Mouse (Mus musculus): ENCODE data around the gene Gpc6. TPM values are rescaled to one million over a fixed set of nuclear protein-coding genes. Genes with fewer than 3 reads are reported as not detected.
A peak's percentile ranks its signal among the peaks of the same experiment; 100 is the strongest.

Gpc6 gene
- total RNA-seq (2021) = 10 to 100 TPM; 12.4 to 14.7 TPM
- long read RNA-seq, experiment 1, partial matches to known transcripts = 0 of 1 reads
- long read RNA-seq, experiment 1, other reads (novel, unspliced or antisense) = 1 of 1 reads
- long read RNA-seq, experiment 2 = 0 reads

DNA sequence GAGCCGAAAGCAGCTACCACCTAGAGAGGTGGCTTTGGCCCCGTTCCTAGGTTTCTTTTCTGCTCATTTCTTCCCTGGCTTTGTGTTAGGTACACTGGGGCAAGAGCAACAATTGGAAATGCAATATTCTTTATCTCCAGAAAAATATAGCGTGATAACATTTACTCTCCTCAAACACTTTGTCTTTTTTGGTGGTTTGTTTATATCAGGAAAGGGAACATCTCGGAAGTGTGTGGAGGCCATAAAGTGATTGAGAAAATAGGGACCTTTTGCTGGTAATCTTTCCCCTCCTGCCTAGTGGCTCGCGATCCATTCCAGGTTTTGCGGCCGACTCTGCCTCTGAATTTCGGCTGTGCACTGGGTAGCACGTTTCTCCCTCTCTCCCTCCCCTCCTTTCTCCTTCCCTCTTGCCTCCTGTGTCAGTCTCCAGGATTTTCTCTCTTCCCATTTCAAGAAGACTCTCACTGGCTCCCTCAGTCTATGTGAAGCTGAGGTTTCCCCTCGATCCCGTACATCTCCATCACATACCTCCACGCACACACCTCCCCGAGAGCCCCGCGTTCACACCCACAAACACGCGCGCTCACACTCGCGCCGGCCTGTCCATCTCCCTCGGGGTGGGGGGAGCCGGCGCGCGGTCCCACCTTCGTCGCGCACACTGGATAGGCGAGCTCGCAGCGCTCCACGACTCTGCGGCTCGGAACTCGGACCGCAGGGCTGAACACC is at the start of gene Gpc6:
Gene Gpc6, plus strand, starts transcription at position 440 of the 726 bp plus-strand sequence.
- peak; percentile 86 to 88 for DNase-seq

DNA sequence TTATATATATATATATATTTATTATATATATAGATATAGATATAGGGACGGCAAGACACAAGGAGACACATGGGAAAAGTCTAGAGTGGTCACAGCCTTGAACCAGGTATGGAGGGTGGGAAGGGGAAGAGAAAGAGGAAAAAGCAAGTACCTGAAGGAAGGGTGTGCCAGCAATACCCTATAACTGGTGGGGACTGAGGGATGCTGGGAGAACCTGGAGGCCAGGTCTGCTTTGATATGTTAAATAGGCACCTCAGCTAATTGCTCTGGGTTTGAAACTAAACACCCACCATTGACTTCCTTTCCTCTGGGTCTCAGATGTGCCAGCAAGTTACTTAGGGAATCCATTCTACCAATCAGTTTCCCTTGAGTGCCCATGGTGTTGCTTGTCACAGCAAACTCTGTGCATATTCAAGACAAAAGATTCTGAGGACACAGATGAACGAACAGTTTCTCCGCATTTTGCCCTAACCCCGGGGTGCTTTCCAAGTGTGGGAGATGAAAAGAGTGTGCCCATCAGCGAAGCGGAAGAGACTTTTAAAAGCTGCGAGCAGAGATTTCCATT is 42.6 kb upstream of the Gpc6 start:
- no peak for DNase-seq

DNA sequence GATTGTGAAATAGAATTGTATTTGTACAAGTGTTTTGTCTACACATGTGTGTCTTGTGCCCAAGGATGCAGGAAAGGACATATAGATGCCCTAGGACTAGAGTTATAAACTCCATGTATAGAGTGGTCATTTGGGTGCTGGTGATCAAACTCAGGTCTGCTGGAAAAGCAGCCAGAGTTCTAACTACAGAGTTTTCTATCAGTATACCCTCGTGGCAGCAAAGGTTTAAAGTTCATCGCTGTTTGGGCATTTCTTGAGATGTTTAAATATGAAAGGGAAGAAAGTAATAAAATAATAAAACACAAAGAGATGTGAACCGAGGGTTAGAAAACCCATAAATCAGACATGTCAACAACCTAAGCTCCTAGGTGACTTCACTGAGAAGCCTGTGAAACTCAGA is 30.8 kb upstream of the Gpc6 start:
- no peak for DNase-seq

DNA sequence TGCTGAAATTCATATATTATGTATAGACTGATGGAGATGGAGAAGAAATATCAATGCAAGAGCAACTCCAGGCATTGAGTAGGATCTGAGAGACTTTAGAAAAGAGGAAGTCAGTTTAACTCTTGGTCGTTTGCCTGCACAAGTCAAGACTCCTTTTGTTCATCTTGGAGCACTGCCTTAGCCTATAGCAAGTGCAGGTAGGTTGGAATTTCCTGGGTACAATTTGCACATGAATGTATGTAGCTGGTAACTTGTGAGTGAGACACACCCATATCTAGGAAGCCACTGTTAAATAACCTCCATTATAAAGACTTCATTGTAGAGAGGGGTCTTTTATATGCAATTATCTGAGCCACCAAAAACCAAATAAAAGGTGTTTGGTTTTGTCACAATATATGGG is 27.1 kb upstream of the Gpc6 start:
- no peak for DNase-seq

DNA sequence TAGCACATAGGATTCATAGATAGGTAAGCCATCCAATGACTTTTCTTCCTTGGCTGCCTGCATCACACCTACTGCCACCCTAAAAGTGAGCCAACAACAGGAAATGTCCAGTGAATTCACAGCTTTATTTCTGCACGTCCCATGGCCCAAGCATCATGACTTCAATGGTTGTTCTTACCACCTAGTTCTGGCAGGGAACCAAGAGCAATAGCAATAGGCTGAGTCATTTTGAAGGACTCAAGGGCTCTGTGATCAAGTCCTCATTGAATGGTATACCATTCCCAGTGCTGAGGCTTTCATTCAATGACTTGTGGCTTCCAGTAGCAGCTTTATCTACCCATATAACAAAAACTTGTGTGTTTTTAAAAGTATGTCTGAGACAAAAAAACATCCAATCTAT is 13.3 kb upstream of the Gpc6 start:
- no peak for DNase-seq

DNA sequence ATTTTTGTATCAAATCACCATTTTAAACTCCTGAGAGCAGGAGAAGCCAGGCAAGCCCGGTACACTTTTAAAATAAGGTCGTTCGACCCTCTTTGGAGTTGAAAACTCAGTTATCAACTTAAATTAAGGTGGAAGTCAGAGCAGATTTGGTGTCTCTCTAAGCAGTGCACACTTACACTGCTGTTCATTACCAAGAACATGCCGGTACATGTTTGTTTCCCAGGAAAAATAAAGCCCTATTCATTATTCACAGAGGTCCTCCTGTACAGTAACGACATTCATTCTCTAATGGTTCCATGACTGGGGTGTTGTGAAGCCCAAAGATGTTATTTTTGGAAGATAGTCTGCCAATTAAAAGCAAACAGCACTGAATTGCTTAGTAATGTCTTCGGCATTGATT is 8.2 kb upstream of the Gpc6 start:
- DNase-seq = no peak

DNA sequence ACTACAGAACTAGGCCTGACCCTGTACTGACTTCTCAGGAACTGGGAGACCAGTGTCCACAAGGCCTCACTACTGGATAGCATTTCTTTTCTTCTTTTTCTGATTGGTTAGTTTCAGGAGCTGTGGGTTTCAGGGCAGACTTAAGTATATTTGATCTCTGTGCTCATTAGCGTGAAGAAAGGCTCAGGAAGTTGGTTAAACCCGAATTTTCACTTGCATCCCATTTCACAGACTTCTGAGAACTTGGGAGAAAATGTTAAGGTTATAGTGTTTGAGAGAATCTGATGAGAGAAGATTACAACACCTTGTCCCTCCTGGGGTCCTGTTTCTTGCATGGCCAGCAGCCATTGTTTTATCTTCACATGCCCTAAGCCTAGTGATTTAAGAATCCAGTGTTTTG is 849 bp upstream of the Gpc6 start:
- no peak for DNase-seq

DNA sequence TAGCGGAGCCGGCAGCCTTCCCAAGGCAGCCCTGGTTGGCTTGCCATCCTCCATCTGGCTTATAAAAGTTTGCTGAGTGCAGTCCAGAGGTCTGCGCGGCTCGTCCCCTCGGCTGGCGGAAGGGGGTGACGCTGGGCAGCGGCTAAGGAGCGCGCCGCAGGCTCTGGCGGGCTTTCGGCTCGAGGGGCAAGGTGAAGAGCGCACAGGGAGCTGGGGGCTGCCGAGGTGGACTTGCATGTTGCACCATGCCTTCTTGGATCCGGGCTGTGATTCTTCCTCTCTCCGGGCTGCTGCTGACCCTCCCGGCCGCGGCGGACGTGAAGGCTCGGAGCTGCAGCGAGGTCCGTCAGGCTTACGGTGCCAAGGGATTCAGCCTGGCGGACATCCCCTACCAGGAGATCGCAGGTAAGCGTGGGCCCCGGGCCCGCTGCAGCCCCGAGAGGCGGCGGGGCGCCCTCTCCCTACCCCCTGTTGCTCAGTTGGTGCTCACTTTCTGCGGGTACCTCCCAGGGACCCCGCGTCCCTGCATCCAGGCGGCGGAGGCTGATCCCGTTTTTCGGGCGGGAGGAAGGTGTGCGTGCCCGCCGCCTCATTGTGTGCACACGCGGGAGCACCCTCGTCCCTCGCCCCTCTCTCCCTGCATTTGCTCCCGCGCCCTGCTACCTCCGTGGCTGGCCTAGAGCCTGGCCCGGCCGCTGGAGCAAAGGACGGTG is 732 bp downstream of the Gpc6 start:
- DNase-seq = peak; percentile 58 to 59

DNA sequence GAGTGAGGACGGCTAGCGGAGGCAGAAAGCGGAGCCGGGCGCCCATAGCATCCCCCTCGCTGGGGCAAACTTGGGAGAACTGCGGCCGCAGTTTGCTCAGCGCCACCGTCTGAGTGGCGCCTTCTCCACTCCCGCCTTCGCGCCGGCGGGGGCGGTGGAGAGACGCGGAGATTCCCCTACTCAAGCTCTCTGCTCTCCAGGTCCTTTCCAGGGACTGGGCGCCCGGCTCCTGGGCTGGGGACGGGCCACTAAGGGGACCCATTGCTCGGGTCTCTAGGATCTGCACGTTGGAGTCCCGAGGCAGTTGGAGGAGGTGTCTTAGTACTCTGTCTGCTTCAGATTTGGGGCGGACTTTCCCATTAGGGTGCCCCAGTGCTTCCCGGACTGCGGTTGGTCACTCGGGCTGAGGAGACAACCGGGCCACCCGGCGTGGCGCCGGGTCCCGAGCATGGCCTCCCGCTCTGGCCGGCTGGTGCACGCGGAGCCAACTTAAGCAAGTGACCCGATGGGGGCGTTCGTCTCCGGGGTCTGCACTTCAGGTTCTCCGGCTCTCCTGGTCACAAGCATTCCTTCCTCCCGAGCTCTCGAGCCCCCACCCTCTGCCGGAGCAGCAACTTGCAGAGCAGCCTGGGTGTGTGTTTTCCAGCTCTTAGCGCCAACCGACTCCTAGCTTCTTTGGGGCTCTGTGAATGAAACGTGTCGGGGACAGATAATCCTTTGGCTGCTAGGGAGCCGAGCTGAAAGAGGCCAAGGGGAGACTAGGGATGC is 1.5 kb downstream of the Gpc6 start:
- peak; percentile 65 to 71 for DNase-seq

DNA sequence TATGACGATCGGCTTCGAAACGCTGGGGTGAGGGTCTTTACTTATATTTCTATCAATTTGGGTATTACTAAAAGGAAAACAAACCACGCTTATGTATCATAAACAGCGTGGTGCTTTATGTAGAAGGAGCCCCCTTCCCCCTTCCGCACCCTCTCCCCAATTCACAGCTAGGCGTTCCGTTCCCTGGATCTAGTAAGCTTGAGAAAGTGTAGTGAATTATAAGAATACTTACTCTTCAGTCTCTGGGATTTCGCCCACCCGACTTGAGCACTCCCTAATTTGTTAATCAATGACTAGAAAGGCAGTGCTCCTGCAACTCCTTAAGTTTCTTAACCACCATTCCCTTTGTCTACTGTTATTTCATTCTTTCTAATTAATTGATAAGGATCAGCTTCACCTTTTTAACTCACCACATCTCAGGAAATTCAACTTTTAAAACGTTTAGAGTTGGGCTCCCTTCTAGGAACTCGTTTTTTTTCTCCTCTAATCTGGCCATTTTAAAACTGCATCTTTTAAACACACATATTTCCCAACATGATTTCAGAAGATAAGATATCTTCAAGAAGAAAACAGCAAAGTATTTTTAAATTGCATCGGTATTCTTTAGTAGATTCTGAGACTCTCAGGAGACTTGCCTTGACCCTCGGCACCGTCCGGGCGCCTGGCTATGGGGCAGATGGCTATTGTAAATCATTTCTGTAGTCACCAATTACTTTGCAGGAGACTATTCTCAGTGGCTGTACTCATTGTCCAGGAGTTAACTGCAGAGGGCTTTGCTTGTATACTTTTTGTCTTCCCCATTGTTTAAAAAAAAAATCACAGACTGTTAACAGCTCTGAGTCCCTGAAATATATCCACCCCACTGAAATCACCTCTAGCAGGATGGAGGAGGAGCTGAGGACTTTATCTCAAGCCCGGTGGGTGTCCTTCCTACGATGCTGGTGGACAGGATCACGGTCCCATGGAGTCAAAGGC is 2.5 kb downstream of the Gpc6 start:
- DNase-seq = no peak

DNA sequence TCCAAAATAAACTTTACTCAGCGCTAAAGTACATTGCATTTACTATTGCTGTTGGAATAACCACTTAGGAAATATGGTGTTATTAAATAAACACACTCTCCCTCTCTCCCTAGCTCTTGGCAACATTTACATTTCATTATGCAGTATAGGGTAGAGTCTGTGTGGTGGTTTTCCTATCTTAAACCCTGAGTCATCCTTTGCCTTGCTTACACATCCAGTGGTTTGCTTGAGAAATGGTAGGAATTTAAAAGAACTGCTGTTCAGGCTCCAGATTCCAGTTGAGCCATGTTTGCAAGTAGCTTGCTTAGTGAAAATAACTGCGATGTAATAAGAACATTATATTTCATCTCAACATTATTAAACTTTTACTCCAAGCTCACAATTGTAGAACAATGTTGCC is 3.3 kb downstream of the Gpc6 start:
- no peak for DNase-seq

DNA sequence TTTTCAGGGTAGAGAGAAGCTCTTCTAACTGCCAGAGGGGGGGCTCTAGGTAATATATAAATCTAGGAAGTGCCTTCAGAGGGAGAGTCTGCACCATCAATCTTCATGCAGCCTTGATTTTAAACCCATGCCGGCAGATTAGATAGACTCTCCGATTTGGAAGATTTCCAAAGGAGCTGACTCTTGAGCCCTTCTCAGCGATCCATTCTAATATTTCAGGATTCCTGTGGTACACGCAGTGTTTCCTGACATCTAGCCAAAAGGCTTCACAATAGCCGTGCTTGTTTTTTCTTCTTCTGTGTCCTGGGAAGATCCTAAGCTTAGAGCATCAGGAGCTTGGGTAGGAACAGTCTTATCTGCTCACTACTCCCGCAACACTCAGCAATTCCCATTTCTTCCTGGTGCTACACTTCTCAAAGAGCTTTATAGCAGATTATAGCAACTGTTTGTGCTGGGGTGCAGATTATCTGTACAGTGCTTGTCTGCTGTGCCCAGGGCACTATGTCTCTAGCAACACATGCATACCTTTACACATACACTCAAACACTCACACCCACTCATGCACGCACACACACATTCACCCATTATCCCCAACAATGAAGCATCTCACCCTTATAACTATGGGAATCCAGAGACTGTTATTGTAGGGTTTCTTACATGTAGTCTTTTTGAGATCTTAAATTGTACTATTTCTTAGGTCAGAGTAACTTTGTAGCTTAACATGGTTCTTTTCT is 3.8 kb downstream of the Gpc6 start:
- peak in 1 of 2 experiments; percentile 24 for DNase-seq

DNA sequence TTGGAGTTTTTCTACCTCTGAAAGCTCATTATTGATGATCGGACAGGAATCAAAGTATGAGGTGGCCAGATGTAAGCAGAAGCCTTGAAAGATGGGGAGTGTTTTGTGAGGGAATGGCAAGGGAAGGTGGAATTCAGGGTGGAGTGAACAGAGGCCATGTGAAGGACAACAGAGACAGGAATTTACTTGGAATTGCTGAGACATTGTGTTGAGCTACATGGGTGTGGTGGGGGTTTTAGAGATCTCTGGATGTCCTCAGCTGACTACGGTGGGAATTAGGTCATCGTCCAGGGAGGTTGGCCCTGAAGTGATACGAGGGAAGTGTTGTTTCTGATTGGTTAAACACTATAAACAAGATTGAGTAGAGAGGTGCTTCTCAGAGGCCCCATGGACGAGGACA is 8.7 kb downstream of the Gpc6 start:
- no peak for DNase-seq

DNA sequence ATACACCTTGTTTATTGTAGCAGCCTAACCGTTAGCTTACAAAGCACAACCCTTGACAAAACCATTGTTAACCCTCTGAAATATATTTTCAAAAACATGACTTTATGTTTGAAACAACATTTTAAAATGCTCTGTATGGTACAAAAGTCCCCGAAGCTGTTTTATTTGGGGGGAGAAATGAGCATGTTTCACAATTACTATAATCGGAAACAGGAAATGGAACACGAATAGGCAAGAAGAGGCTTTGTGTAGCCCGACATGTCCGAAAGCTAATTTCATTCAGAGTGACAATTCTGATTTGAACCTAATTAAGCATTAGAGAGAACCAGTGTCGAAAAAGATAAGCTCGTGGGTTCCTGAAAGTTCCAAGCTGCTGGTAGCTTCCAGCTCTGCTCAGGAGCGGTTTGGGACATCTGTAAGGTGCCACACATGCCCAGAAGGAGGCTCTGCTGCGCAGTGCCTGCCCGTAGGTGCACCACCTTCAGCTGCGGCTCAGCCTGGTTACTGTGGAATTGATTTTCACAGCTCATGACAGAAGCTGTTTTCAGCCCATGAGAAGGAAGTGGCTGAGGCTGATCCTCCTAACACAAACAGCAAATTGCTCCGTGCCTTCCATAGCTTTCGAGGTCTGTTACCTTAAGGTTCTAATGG is 12.9 kb downstream of the Gpc6 start:
- DNase-seq = no peak

DNA sequence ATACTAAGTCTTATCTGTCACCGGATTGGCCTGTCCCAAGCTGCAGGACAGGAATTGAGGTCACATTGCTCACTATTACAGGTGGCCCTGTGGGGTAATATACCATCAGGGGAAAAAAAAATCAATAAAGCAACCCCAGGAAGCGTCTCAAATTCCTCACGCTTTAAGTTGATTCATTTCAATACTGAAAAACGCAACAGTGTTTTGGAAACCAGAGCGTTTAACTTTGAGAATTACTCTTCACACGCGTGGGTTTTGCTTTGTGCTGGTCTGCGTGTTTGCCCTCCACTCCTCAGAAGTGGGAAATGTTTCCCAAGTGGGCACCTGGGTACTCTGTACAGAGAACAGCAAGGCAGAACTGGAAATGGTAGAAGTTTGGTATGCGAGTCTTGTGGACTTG is 13.6 kb downstream of the Gpc6 start:
- DNase-seq = no peak

DNA sequence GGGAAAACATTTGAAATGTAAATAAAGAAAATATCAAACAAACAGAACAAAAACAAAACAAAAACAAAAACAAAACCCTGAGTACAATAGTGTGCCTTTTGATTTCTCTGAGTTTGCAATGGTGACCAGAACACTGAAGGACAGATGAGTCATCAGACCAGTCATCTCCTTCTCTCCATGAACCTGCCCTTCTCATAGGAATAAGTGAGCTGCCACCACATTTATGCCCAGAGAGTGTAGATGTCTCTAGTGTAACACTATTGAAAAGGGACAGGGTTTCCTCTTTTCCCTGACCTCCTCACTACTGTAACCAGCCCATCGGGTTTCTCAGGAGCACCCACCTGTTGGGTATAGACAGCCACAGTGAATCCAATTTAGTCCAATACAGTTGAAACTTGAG is 14.4 kb downstream of the Gpc6 start:
- DNase-seq = no peak

DNA sequence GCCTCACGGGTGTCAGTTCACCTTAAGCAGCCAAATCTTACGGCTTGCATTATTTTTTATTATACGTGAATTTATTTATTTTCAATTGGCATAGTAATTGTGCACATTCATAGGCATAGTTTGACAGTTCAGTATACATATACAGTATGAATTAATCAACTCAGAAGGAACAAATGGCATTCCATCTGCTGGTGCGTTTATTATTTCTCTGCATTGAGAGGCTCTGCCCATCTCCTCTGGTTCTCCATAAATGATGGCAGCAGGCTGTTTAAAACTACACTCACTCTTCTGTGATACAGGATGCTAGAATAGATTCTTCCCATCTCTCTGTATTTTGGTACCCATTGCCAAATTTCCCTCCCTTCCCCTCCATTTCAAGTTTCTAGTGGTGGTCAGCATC is 16.7 kb downstream of the Gpc6 start:
- DNase-seq = no peak

DNA sequence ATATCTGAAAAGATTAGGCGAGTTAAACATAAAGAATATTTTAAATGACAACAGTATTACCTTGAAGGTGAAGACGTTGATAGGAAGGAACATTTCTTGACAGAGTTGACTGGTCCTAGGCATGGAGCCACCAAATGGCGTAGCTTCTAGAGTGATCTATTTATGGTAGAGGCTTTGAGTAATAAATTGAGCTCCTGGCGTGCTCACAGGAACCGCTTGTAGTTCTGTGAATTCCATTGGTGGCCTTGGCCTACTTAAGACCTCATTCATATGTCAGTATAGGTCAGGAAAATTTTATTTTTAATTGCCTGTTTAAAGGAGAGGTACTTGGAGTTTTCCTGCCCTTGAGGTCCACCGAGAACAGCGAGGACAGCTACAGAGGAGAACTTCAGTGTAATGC is 18.6 kb downstream of the Gpc6 start:
- DNase-seq = peak; percentile 39 to 57

DNA sequence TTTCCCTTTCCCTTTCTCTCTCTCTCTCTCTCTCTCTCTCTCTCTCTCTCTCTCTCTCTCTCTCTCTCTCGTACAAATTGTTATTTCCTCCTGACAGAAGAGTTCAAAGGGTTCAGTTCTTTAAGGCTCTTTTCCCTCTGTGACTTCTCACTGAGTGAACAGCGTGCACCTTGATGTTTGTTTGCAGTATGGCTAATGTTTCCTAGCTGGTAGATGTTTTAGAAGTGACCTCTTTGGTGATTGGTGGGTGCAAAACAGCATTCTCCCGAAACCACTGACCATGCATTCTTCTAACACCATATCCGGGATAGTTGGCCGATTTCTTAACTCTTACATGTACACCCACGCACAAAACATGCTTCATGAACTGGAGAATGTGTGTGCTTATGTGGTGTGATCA is 20.9 kb downstream of the Gpc6 start:
- DNase-seq = no peak

DNA sequence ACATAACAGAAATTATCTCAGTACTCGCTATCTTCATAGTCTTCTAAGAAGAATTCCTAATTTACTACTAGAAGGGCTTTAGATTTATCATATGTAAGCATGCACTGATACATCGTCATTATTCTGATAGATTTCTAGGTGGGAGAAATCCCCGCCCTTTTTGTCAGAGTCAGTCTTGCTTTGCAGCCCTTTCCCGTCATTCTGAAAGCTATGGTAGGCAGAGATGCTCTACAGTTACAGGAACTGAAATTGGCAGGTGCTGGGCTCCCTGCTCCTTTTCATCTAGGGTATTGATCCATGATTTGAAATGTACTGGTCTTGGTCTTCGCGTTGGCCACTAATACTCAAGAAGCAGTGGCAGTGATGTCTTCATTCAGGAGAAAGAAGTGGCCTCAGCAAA is 22.3 kb downstream of the Gpc6 start:
- DNase-seq = no peak
